Mouse (Mus musculus) ES-Bruce4 (cell line): ENCODE data around the gene Ipmk.

ENCODE experiments used
- CTCF ChIP-seq: IDR thresholded peaks from one replicate; pipeline ENCODE4 v1.8.1; 2011; ENCODE audit warnings: low read depth, low read length
- POLR2A ChIP-seq: IDR thresholded peaks from one replicate; pipeline ENCODE4 v1.8.1; 2011; ENCODE audit warnings: low read length; ENCODE audit not compliant: insufficient read depth

DNA sequence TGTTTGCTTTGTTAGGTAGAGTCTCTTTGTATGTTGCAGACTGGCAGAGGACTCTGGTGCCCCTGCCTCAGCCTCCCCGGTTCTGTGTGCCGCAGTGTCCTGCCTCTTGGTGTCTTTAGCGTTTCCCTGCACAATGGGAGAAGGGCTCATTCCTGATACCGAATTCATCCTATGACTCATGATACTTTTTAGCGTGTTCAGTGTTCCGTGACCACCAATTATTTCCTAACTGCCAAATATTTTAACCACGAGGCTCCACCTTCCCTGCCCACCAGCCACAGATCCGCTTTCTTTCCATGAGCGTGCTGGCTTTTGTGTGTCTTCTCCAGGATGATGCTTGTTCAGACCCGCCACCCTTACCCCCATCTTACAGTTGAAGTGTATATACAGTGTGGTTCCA, 16.3 kb downstream of the Ipmk start:
- TF ChIP-seq CTCF: no peak
- TF ChIP-seq POLR2A: no peak
